Mouse (Mus musculus) hindbrain, embryonic 15.5 days (tissue): ENCODE measurements around the gene S1pr4. TPM values are rescaled to one million over a fixed set of nuclear protein-coding genes. Genes with fewer than 3 reads are reported as not detected.

Experiments
- microRNA-seq: library from miRNA; unstranded; fragments of <30 nt; microRNA quantifications from one replicate; pipeline ENCODE4, GENCODE M21; 2016
- polyA plus RNA-seq: library from polyadenylated mRNA; unstranded; fragments of >200 nt; fragmentation: Nextera tagmentation; extraction: Ambion mirVana; gene quantifications from 2 replicates; pipeline ENCODE4 v1.2.1, GENCODE M21; 2015

S1pr4 gene
- polyA plus RNA-seq, 1 experiment from 2014 or later = 0.86 TPM

Small RNA genes lying within 50 kb of the gene (microRNA-seq; reads per million reads assigned to microRNA genes)
- gene Gm25595 = not detected

Other genes starting within 250 kb of the S1pr4 start
- 43.8 and 49.7 TPM in 2 replicates for gene Matk, start 247.2 kb downstream of the S1pr4 start, polyA plus RNA-seq
- 121 and 144 TPM in 2 replicates for gene Mrpl54, start 233.2 kb downstream of the S1pr4 start, polyA plus RNA-seq
- 38.3 and 38.6 TPM in 2 replicates for gene Apba3, start 233.2 kb downstream of the S1pr4 start, polyA plus RNA-seq
- gene Tjp3, start 208.6 kb downstream of the S1pr4 start, polyA plus RNA-seq = 5.9 and 6.2 TPM in 2 replicates
- gene Pip5k1c, start 207.2 kb downstream of the S1pr4 start, polyA plus RNA-seq = 130 and 151 TPM in 2 replicates
- 33.8 and 35.1 TPM in 2 replicates for gene Cactin, start 179.0 kb downstream of the S1pr4 start, polyA plus RNA-seq
- 4.7 and 5.2 TPM in 2 replicates for gene Tbxa2r, start 171.4 kb downstream of the S1pr4 start, polyA plus RNA-seq
- gene Gipc3, start 156.9 kb downstream of the S1pr4 start, polyA plus RNA-seq = not detected in 2 replicates
- 39.0 and 39.9 TPM in 2 replicates for gene Hmg20b, start 149.7 kb downstream of the S1pr4 start, polyA plus RNA-seq
- gene Mfsd12, start 142.6 kb downstream of the S1pr4 start, polyA plus RNA-seq = 21.0 and 21.1 TPM in 2 replicates
- gene 4930404N11Rik, start 134.3 kb downstream of the S1pr4 start, polyA plus RNA-seq = 1.1 TPM in 2 replicates
- gene Fzr1, start 121.6 kb downstream of the S1pr4 start, polyA plus RNA-seq = 147 and 152 TPM in 2 replicates
- 92.2 and 94.0 TPM in 2 replicates for gene Dohh, start 115.7 kb downstream of the S1pr4 start, polyA plus RNA-seq
- gene Gm48551, start 115.7 kb downstream of the S1pr4 start, polyA plus RNA-seq = 6.2 and 6.6 TPM in 2 replicates
- 2.1 and 2.7 TPM in 2 replicates for gene Gm48552, start 111.1 kb downstream of the S1pr4 start, polyA plus RNA-seq
- 1.4 and 1.8 TPM in 2 replicates for gene Smim24, start 107.1 kb downstream of the S1pr4 start, polyA plus RNA-seq
- 26.6 and 28.0 TPM in 2 replicates for gene Nfic, start 44.5 kb downstream of the S1pr4 start, polyA plus RNA-seq
- 70.0 and 77.6 TPM in 2 replicates for gene Celf5, start 17.4 kb downstream of the S1pr4 start, polyA plus RNA-seq
- gene Ncln, start 3.7 kb downstream of the S1pr4 start, polyA plus RNA-seq = 66.5 and 72.7 TPM in 2 replicates
- gene Gna15, start 24.1 kb upstream of the S1pr4 start, polyA plus RNA-seq = 1.1 and 1.2 TPM in 2 replicates
- 94.3 and 109 TPM in 2 replicates for gene Gna11, start 45.1 kb upstream of the S1pr4 start, polyA plus RNA-seq
- 820 and 884 TPM in 2 replicates for gene Aes, start 59.4 kb upstream of the S1pr4 start, polyA plus RNA-seq
- gene Tle2, start 74.4 kb upstream of the S1pr4 start, polyA plus RNA-seq = 46.6 and 46.9 TPM in 2 replicates
- 8.7 and 9.8 TPM in 2 replicates for gene Tle6, start 100.9 kb upstream of the S1pr4 start, polyA plus RNA-seq
- 1.7 and 2.1 TPM in 2 replicates for gene BC025920, start 106.1 kb upstream of the S1pr4 start, polyA plus RNA-seq
- 49.0 and 49.1 TPM in 2 replicates for gene Sirt6, start 127.7 kb upstream of the S1pr4 start, polyA plus RNA-seq
- 19.4 and 23.6 TPM in 2 replicates for gene Ankrd24, start 128.4 kb upstream of the S1pr4 start, polyA plus RNA-seq
- gene Gm10778, start 148.9 kb upstream of the S1pr4 start, polyA plus RNA-seq = 5.4 and 6.5 TPM in 2 replicates
- 13.9 and 16.2 TPM in 2 replicates for gene Zfp433, start 204.7 kb upstream of the S1pr4 start, polyA plus RNA-seq